Mouse (Mus musculus): ENCODE measurements around the gene Enpp3. TPM values are rescaled to one million over a fixed set of nuclear protein-coding genes. Genes with fewer than 3 reads are reported as not detected.

Gene Enpp3
- 0.30 and 0.61 TPM in 2 replicates for polyA plus RNA-seq (2012; rRNA removed)

GRCm38 (mm10) chr10:24842676-24843075 lies at the start of gene Enpp3:
Gene Enpp3 (minus strand): TSS chr10:24842823.
- H3K4me1 ChIP-seq (ENCODE audit: control insufficient read depth, insufficient read depth, low read length) = no peaks in the 10 kb centered on the region
- no peak within 1 kb of the TSS for H3K4me3 ChIP-seq (ENCODE audit: insufficient read depth, low read length)
- TF ChIP-seq POLR2A (IDR thresholded peaks at IDR 0.05; ENCODE audit: extremely low read depth, insufficient read depth, low read length) = no peak
- TF ChIP-seq CTCF (IDR thresholded peaks at IDR 0.05; ENCODE audit: extremely low read depth, insufficient read depth, low read length) = no peak
- H3K27ac ChIP-seq (ENCODE audit: insufficient read depth, low read length) = no peak within 1 kb of the TSS

GRCm38 (mm10) chr10:24888343-24888742 lies 45.7 kb upstream of the Enpp3 start:
- no peaks in the 10 kb centered on the region for H3K4me1 ChIP-seq (ENCODE audit: control insufficient read depth, insufficient read depth, low read length)
- TF ChIP-seq CTCF (IDR thresholded peaks at IDR 0.05; ENCODE audit: extremely low read depth, insufficient read depth, low read length) (no peak), POLR2A (IDR thresholded peaks at IDR 0.05; ENCODE audit: extremely low read depth, insufficient read depth, low read length) (no peak)
- no peak overlapping the region for H3K4me3 ChIP-seq (ENCODE audit: insufficient read depth, low read length)
- no peak overlapping the region for H3K27ac ChIP-seq (ENCODE audit: insufficient read depth, low read length)

GRCm38 (mm10) chr10:24886008-24886407 lies 43.4 kb upstream of the Enpp3 start:
- TF ChIP-seq POLR2A (IDR thresholded peaks at IDR 0.05; ENCODE audit: extremely low read depth, insufficient read depth, low read length) (no peak), CTCF (IDR thresholded peaks at IDR 0.05; ENCODE audit: extremely low read depth, insufficient read depth, low read length) (0 out of 2 replicates have a peak, but pooled peaks have one; percentile 27)
- H3K4me3 ChIP-seq (ENCODE audit: insufficient read depth, low read length) = no peak overlapping the region
- no peak overlapping the region for H3K27ac ChIP-seq (ENCODE audit: insufficient read depth, low read length)
- no peaks in the 10 kb centered on the region for H3K4me1 ChIP-seq (ENCODE audit: control insufficient read depth, insufficient read depth, low read length)

DNA sequence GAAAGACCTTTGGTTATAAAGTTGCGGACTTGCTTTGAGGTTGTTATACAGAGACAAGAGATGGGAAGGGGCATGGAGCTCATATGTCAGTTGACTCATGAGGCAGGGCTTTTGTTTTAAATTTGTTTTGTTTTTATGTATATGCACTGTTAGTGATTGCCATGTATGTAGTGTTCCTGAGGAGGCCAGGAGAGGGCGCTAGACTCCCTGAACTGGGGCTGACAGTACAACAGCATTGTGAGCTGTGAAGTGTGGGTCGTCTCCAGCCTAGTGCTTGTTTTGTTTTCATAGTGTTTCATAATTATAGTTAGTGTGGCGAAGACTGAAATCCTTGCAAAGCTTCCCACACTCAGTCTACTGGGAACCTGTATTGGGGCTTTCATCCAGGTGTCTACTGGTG lies 31.0 kb upstream of the Enpp3 start:
- TF ChIP-seq CTCF (IDR thresholded peaks at IDR 0.05; ENCODE audit: extremely low read depth, insufficient read depth, low read length) (peak; percentile 17; the same call in 1 of the 2 replicates), POLR2A (IDR thresholded peaks at IDR 0.05; ENCODE audit: extremely low read depth, insufficient read depth, low read length) (no peak)
- Histone ChIP-seq H3K4me1 (ENCODE audit: control insufficient read depth, insufficient read depth, low read length) (no peaks in the 10 kb centered on the region), H3K27ac (ENCODE audit: insufficient read depth, low read length) (no peak overlapping the region), H3K4me3 (ENCODE audit: insufficient read depth, low read length) (no peak overlapping the region)

DNA sequence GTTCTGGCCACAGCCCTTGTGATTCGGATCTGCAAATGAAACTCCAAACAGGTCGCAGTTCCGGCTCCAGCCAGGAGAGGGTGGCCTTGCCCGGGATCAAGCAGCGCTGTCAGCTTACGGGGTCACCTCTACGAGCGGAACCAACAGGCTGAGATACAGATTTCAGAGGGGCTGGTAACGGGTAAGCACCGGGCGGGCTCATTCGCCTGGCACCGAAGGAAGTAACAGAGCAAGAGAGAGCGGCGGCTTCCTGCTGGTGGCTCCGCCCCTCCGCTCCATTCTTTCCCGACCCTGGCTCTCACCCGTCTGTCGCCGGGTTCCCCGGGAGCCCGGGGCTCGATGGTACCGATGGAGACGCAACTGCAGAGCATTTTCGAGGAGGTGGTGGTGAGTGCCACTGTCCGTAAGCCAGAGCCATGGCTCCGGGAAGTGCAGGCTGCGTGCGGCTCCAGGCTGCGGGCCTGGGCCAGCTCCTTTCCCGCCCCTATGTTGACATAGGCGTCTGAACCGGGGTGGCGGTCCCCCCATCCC lies 27.2 kb upstream of the Enpp3 start, which contains the start of gene Med23:
Gene Med23, plus strand, starts transcription at position 227 of the 531 bp plus-strand sequence.
- H3K4me3 ChIP-seq (ENCODE audit: insufficient read depth, low read length) = peak within 1 kb of the TSS; percentile 55
- TF ChIP-seq CTCF (IDR thresholded peaks at IDR 0.05; ENCODE audit: extremely low read depth, insufficient read depth, low read length) (peak; percentile 87), POLR2A (IDR thresholded peaks at IDR 0.05; ENCODE audit: extremely low read depth, insufficient read depth, low read length) (peak; percentile 44; the same call in 1 of the 2 replicates)
- H3K27ac ChIP-seq (ENCODE audit: insufficient read depth, low read length) = no peak within 1 kb of the TSS
- no peaks in the 10 kb centered on the region for H3K4me1 ChIP-seq (ENCODE audit: control insufficient read depth, insufficient read depth, low read length)

DNA sequence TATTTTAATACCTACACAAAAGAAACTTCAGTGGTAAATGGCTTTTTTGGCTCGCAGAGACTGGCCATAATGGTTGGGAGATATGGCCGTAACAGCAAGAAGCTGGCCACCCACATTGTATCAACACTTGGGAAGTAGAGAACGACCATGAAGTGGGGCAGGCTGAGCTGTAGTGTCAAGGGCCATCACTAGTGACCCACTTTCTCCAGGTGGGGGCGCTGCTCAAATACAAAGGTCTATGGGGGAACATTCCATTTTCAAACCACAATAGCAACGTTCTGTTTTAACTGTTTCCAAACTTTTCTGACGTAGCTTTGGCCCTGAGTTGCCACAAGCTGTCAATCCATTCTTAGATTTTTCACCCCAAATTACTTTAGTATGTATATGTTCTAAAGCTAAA lies 21.8 kb upstream of the Enpp3 start:
- Histone ChIP-seq H3K4me1 (ENCODE audit: control insufficient read depth, insufficient read depth, low read length) (no peaks in the 10 kb centered on the region), H3K27ac (ENCODE audit: insufficient read depth, low read length) (no peak overlapping the region), H3K4me3 (ENCODE audit: insufficient read depth, low read length) (no peak overlapping the region)
- no peak for TF ChIP-seq POLR2A (IDR thresholded peaks at IDR 0.05; ENCODE audit: extremely low read depth, insufficient read depth, low read length)
- TF ChIP-seq CTCF (IDR thresholded peaks at IDR 0.05; ENCODE audit: extremely low read depth, insufficient read depth, low read length) = no peak

DNA sequence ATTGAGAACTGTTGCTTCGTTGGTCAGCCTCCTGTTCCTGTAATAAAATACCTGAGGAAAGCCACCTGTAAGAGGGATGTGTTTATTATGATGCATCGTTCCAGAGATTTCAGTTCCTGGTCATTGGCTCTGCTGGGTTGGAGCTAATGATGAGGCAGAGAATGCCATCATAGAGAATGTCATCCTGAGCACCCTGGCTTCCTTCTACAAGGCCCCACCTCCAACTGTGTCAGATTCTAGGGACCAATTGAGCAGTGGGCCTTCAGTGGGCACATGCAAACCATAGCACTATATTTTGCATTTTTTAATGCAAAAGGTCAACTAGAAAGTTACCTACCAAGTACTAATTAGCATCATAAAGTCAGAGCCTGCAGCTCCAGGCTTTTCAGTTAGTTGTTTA lies 20.5 kb upstream of the Enpp3 start:
- no peak overlapping the region for H3K27ac ChIP-seq (ENCODE audit: insufficient read depth, low read length)
- no peak overlapping the region for H3K4me3 ChIP-seq (ENCODE audit: insufficient read depth, low read length)
- no peaks in the 10 kb centered on the region for H3K4me1 ChIP-seq (ENCODE audit: control insufficient read depth, insufficient read depth, low read length)
- TF ChIP-seq CTCF (IDR thresholded peaks at IDR 0.05; ENCODE audit: extremely low read depth, insufficient read depth, low read length) (no peak), POLR2A (IDR thresholded peaks at IDR 0.05; ENCODE audit: extremely low read depth, insufficient read depth, low read length) (no peak)

- no peak for TF ChIP-seq POLR2A (IDR thresholded peaks at IDR 0.05; ENCODE audit: extremely low read depth, insufficient read depth, low read length)
- TF ChIP-seq CTCF (IDR thresholded peaks at IDR 0.05; ENCODE audit: extremely low read depth, insufficient read depth, low read length) = no peak
- Histone ChIP-seq H3K4me3 (ENCODE audit: insufficient read depth, low read length) (no peak overlapping the region), H3K27ac (ENCODE audit: insufficient read depth, low read length) (no peak overlapping the region), H3K4me1 (ENCODE audit: control insufficient read depth, insufficient read depth, low read length) (no peaks in the 10 kb centered on the region)
These were observed 625 bp downstream of the Enpp3 start for GRCm38 (mm10) chr10:24841998-24842397.

- TF ChIP-seq POLR2A (IDR thresholded peaks at IDR 0.05; ENCODE audit: extremely low read depth, insufficient read depth, low read length) = no peak
- no peak for TF ChIP-seq CTCF (IDR thresholded peaks at IDR 0.05; ENCODE audit: extremely low read depth, insufficient read depth, low read length)
- Histone ChIP-seq H3K4me3 (ENCODE audit: insufficient read depth, low read length) (no peak overlapping the region), H3K27ac (ENCODE audit: insufficient read depth, low read length) (no peak overlapping the region), H3K4me1 (ENCODE audit: control insufficient read depth, insufficient read depth, low read length) (no peaks in the 10 kb centered on the region; the same call in 1 of the 2 replicates)
These were observed 1.8 kb downstream of the Enpp3 start for GRCm38 (mm10) chr10:24840795-24841194.

- Histone ChIP-seq H3K4me3 (ENCODE audit: insufficient read depth, low read length) (no peak overlapping the region), H3K27ac (ENCODE audit: insufficient read depth, low read length) (no peak overlapping the region), H3K4me1 (ENCODE audit: control insufficient read depth, insufficient read depth, low read length) (no peaks in the 10 kb centered on the region; the same call in 1 of the 2 replicates)
- TF ChIP-seq POLR2A (IDR thresholded peaks at IDR 0.05; ENCODE audit: extremely low read depth, insufficient read depth, low read length) (no peak), CTCF (IDR thresholded peaks at IDR 0.05; ENCODE audit: extremely low read depth, insufficient read depth, low read length) (no peak)
These were observed 6.1 kb downstream of the Enpp3 start for GRCm38 (mm10) chr10:24836366-24837038.

Measured in cortical plate, adult 2 months (tissue).